Mouse (Mus musculus): ENCODE measurements around the gene Sys1. TPM values are rescaled to one million over a fixed set of nuclear protein-coding genes. Genes with fewer than 3 reads are reported as not detected.
A peak's percentile ranks its signal among the peaks of the same experiment; 100 is the strongest.

The Sys1 gene
- polyA plus RNA-seq, 1 experiment, result 94.5 TPM

DNA sequence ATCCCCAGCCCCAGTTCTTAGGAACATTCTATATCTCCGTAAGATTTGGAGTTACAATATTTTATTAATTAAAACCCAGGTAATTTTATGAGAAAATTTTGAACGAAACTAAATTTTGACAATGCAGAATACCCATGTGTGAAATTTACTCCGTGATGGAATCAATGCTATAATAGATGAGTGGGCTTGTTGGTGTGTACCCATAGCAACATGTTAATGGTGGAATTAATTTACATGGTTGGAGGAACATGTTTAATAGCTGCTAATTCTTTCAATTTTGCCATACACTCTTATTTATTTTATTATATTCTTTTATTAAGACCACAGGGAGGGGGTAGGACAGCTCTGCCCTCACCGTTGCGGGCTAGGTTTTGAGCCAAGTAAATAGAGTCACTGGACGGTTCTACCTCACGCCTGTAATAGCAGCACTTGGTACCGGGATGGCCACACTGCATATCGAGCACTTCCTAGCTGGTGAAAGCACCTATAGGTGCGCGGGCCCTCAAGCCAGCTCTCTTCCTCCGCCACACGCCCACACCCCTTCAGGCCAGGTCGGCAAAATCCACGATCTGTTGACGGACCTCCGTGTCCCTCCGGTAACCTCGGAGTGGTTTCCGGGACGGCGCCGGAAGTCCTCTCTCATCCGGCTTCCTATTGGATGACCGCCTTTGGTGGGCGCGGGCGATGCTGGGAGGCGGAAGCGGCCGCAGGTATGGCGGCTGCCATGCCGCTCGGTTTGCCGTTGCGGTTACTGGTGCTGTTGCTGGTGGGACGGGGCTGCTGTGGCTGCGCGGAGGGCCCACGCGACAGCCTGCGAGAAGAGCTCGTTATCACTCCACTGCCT is 40.3 kb downstream of the Sys1 start, which contains the start of gene Pigt:
Gene Pigt (plus strand): TSS at position 674 of the 844 bp plus-strand sequence.
- 5% methylated on average over 43 of the region's 43 CpGs for WGBS

DNA sequence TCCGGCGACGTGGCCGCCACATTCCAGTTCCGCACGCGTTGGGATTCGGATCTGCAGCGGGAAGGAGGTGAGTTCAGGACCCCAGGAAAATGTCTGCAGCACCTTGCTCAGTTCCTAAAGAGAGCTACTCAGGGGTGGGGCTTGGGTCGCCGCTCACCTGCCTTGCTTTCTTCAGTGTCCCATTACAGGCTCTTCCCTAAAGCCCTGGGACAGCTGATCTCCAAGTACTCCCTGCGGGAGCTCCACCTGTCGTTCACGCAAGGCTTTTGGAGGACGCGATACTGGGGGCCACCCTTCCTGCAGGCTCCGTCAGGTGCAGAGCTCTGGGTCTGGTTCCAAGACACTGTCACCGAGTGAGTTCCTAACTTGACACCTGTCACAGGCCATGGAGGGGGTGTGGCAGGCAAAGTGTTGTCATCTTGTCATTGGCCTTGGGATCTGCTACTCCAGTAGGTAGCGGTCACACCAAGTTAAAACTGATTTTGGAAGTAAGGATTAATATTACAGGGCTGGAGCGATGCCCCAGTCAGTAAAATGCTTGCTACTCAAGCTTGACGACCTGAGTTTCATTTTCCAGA is 41.0 kb downstream of the Sys1 start:
- WGBS, result 4% methylated on average over 21 of the region's 21 CpGs
- peaks cover 2% of the 10 kb centered on the region for H3K36me3 ChIP-seq (ENCODE audit: control insufficient read depth, insufficient read depth, low read length)
- peaks cover 4% of the 10 kb centered on the region; the same call in 1 of the 2 replicates for H3K4me1 ChIP-seq (ENCODE audit: control insufficient read depth, insufficient read depth, low read length)
- H3K27me3 ChIP-seq (replicated peaks; ENCODE audit: control insufficient read depth, insufficient read depth, low read length), result no peaks in the 10 kb centered on the region
- TF ChIP-seq CTCF (conservative IDR thresholded peaks at IDR 0.05; ENCODE audit: insufficient read depth, insufficient read length, low read depth, low read length) (no peak), POLR2A (IDR thresholded peaks at IDR 0.05; ENCODE audit: low read depth, low read length) (no peak)
- peak; percentile 17 for DNase-seq
- peak overlapping the region; percentile 99 for H3K4me3 ChIP-seq (ENCODE audit: insufficient read depth, low read depth, low read length)
- H3K27ac ChIP-seq (ENCODE audit: insufficient read depth, low read depth, low read length), result 0 out of 2 replicates have a peak overlapping the region, but pooled peaks have one; percentile 21

More for the DNA sequence above, 40.3 kb downstream of the Sys1 start, which contains the start of gene Pigt:
- peak within 1 kb of the TSS; percentile 99 for H3K4me3 ChIP-seq (ENCODE audit: insufficient read depth, low read depth, low read length)
- TF ChIP-seq CTCF (conservative IDR thresholded peaks at IDR 0.05; ENCODE audit: insufficient read depth, insufficient read length, low read depth, low read length), result no peak
- peak; percentile 53 for TF ChIP-seq POLR2A (IDR thresholded peaks at IDR 0.05; ENCODE audit: low read depth, low read length)
- no peaks in the 10 kb centered on the region for H3K27me3 ChIP-seq (replicated peaks; ENCODE audit: control insufficient read depth, insufficient read depth, low read length)
- no peaks in the 10 kb centered on the region for H3K36me3 ChIP-seq (ENCODE audit: control insufficient read depth, insufficient read depth, low read length)
- peak; percentile 93 for DNase-seq
- peaks cover 4% of the 10 kb centered on the region; the same call in 1 of the 2 replicates for H3K4me1 ChIP-seq (ENCODE audit: control insufficient read depth, insufficient read depth, low read length)
- H3K27ac ChIP-seq (ENCODE audit: insufficient read depth, low read depth, low read length), result peak within 1 kb of the TSS; percentile 96

DNA sequence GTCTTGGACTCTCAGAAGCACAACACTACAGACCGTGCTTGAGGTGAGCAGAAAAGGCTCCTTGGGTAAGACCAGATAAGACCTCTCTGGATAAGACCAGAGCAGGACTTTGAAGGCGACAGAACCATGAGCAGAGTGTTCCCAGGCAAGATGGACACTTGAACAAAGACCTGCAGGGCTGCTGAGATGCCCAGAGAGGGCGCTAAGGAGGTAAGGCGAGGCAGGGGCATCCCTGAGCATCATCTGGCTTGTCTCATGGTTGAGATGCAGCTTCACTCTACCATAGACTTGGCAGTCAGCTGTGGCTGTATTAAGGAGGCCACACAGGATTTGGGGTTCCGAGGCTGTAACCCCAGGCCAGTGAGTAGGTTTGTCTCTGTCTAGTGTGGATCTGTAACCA is 42.6 kb downstream of the Sys1 start:
- TF ChIP-seq POLR2A (IDR thresholded peaks at IDR 0.05; ENCODE audit: low read depth, low read length) (no peak), CTCF (conservative IDR thresholded peaks at IDR 0.05; ENCODE audit: insufficient read depth, insufficient read length, low read depth, low read length) (peak; percentile 19; the same call in 1 of the 2 replicates)
- no peak for DNase-seq
- peaks cover 4% of the 10 kb centered on the region; the same call in 1 of the 2 replicates for H3K4me1 ChIP-seq (ENCODE audit: control insufficient read depth, insufficient read depth, low read length)
- H3K4me3 ChIP-seq (ENCODE audit: insufficient read depth, low read depth, low read length), result no peak overlapping the region
- 81% methylated on average over 5 of the region's 5 CpGs for WGBS
- H3K27ac ChIP-seq (ENCODE audit: insufficient read depth, low read depth, low read length), result no peak overlapping the region
- peaks cover 9% of the 10 kb centered on the region for H3K36me3 ChIP-seq (ENCODE audit: control insufficient read depth, insufficient read depth, low read length)
- no peaks in the 10 kb centered on the region for H3K27me3 ChIP-seq (replicated peaks; ENCODE audit: control insufficient read depth, insufficient read depth, low read length)

DNA sequence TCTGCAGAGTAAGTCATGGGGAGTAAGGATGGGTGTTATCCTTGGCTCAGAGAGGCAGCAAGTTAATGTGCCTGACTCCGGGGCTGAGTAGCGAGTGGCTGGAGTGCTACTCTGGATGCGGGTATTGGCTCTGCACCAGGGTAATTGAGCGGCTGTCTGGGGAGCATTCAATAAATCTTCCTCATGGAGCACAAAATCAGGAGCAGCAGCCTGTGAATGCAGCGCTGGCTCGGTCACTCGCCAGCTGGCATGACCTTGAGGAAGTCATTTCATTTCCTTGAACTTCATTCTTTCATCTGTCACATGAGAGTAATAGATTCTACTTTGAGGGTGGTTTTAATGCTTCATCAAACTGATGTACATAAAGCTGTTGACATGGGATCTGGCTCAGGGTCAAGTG is 43.7 kb downstream of the Sys1 start:
- peak; percentile 54 for DNase-seq
- peaks cover 10% of the 10 kb centered on the region for H3K36me3 ChIP-seq (ENCODE audit: control insufficient read depth, insufficient read depth, low read length)

DNA sequence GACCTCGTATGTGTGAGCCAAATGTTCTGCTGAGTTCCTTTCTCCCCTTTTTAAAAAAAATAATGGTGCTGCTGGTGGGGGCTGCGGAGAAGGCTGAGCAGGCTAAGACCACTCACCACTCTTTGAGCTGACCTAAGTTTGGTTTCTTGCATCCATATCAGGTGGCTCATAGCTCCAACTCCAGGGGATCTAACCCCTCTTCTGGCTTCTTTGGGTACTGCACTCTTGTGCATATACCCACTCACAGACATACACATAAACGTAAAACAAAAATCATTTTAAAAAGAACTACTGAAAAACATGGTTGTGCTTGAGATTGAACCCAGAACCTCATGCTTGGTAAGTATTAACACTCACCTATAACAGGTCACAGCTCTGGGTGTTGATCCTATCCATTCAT is 48.2 kb downstream of the Sys1 start:
- Histone ChIP-seq H3K4me1 (ENCODE audit: control insufficient read depth, insufficient read depth, low read length) (no peaks in the 10 kb centered on the region), H3K4me3 (ENCODE audit: insufficient read depth, low read depth, low read length) (no peak overlapping the region), H3K27ac (ENCODE audit: insufficient read depth, low read depth, low read length) (no peak overlapping the region), H3K36me3 (ENCODE audit: control insufficient read depth, insufficient read depth, low read length) (peaks cover 10% of the 10 kb centered on the region), H3K27me3 (replicated peaks; ENCODE audit: control insufficient read depth, insufficient read depth, low read length) (no peaks in the 10 kb centered on the region)
- WGBS, result 98% methylated on average over 3 of the region's 3 CpGs
- no peak for TF ChIP-seq POLR2A (IDR thresholded peaks at IDR 0.05; ENCODE audit: low read depth, low read length)
- TF ChIP-seq CTCF (conservative IDR thresholded peaks at IDR 0.05; ENCODE audit: insufficient read depth, insufficient read length, low read depth, low read length), result no peak
- DNase-seq, result no peak

More for the DNA sequence above, 43.7 kb downstream of the Sys1 start:
- TF ChIP-seq CTCF (conservative IDR thresholded peaks at IDR 0.05; ENCODE audit: insufficient read depth, insufficient read length, low read depth, low read length) (no peak), POLR2A (IDR thresholded peaks at IDR 0.05; ENCODE audit: low read depth, low read length) (no peak)
- peak overlapping the region; percentile 16; the same call in 1 of the 2 replicates for H3K27ac ChIP-seq (ENCODE audit: insufficient read depth, low read depth, low read length)
- 29% methylated on average over 7 of the region's 7 CpGs for WGBS
- no peak overlapping the region for H3K4me3 ChIP-seq (ENCODE audit: insufficient read depth, low read depth, low read length)
- H3K27me3 ChIP-seq (replicated peaks; ENCODE audit: control insufficient read depth, insufficient read depth, low read length), result no peaks in the 10 kb centered on the region
- peaks cover 4% of the 10 kb centered on the region; the same call in 1 of the 2 replicates for H3K4me1 ChIP-seq (ENCODE audit: control insufficient read depth, insufficient read depth, low read length)

DNA sequence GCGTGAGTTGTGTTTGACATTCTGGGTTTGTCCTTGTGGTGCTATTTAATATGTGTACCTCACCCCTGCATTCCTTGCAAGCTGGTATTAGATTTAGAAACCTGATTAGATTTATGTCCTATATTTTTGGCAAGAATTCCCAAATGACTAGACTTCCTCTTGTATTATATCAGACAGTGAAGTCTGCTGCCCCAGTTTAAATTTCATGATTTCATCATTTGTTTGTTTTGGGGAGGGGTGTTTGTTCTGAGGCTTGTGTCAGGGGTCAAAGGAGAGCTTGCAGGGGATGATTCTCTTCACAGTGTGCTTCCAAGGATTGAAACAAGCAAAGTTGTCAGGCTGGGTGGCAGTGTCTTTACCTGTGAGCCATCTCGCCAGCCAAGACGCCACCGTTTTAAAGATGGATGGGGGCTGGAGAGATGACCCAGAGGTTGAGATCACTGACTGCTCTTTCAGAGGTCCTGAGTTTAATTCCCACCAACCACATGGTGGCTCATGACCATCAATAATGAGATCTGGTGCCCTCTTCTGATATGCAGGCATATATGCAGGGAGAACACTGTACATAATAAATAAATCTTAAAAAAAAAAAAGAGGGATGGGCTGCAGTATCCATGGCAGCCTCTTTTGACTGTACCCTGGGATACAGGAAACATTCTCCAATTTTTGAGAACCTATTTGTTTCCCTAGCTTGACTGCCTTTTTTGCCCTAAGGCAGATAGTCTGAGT is 49.0 kb downstream of the Sys1 start:
- 82% methylated on average over 4 of the region's 4 CpGs for WGBS
- no peak for TF ChIP-seq CTCF (conservative IDR thresholded peaks at IDR 0.05; ENCODE audit: insufficient read depth, insufficient read length, low read depth, low read length)
- TF ChIP-seq POLR2A (IDR thresholded peaks at IDR 0.05; ENCODE audit: low read depth, low read length), result no peak
- no peak overlapping the region for H3K4me3 ChIP-seq (ENCODE audit: insufficient read depth, low read depth, low read length)
- H3K36me3 ChIP-seq (ENCODE audit: control insufficient read depth, insufficient read depth, low read length), result peaks cover 10% of the 10 kb centered on the region
- no peaks in the 10 kb centered on the region for H3K27me3 ChIP-seq (replicated peaks; ENCODE audit: control insufficient read depth, insufficient read depth, low read length)
- no peak for DNase-seq
- H3K4me1 ChIP-seq (ENCODE audit: control insufficient read depth, insufficient read depth, low read length), result no peaks in the 10 kb centered on the region
- H3K27ac ChIP-seq (ENCODE audit: insufficient read depth, low read depth, low read length), result no peak overlapping the region
